Mouse (Mus musculus) heart, adult 2 months (tissue): Measurements from ENCODE around the gene Fgf18.

ENCODE experiments used
- CTCF ChIP-seq: fragments of 200-600 bp; IDR thresholded peaks from 2 replicates; pipeline ENCODE4 v1.8.1; 2022; ENCODE audit warnings: antibody characterized with exemption, mild to moderate bottlenecking, moderate library complexity
- EP300 ChIP-seq: fragments of 200-500 bp; IDR thresholded peaks from 2 replicates; pipeline ENCODE4 v1.6.1; 2011; ENCODE audit warnings: low read depth, low read length, control low read depth; ENCODE audit not compliant: insufficient read depth
- POLR2A ChIP-seq: fragments of 200-500 bp; IDR thresholded peaks from 2 replicates; pipeline ENCODE4 v1.6.1; 2011; ENCODE audit warnings: mild to moderate bottlenecking, low read depth, low read length, control low read depth; ENCODE audit not compliant: insufficient read depth

- TF ChIP-seq CTCF: no peak
- no peak for TF ChIP-seq POLR2A
- no peak for TF ChIP-seq EP300
Observed at GRCm38 (mm10) chr11:33193695-33194094, 46.5 kb upstream of the Fgf18 start.
